Mouse (Mus musculus) megakaryocyte, embryonic 14.5 days (primary cell): ENCODE results near the gene Ptk6.

ENCODE experiments used
- FLI1 ChIP-seq: IDR thresholded peaks from 2 replicates; pipeline ENCODE4 v1.6.1; 2012; ENCODE audit warnings: low read length, inconsistent platforms, mixed read lengths
- GATA1 ChIP-seq: IDR thresholded peaks from 3 replicates; pipeline ENCODE4 v1.6.1; 2012; ENCODE audit warnings: mixed read lengths, low read length, inconsistent platforms, borderline replicate concordance

- no peak for TF ChIP-seq FLI1
- no peak for TF ChIP-seq GATA1
Measured at GRCm38 (mm10) chr2:181233443-181233842, 30.9 kb upstream of the Ptk6 start.
